Mouse (Mus musculus) right cerebral cortex, postnatal 36 days (tissue): ENCODE data around the gene Usp50.

Experiments used
- DNase-seq, 2 experiments: peaks; one replicate each; pipeline ENCODE4 v3.0.0; 2022; ENCODE audit warnings: low spot score in 2 of 2, mixed read lengths in 1 of 2

The Usp50 gene

DNA sequence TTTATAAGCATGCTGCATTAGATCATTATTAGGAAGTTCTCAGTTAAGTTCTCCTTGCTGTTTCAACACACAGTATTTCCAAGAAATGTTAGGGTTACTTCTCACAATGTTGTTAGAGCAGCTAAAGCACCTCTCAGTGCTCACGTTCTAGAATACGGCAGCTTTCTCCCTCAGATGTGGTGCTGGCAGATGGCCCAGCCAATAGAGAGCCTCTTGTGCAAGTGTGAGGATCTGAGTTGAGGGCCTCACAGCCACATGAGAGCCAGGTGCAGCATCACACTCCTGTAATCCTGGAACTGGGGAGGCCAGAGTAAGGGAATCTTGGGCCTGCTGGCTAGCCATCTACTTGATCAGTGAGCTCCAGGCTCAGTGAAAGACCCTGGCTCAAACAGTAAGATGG lies 43.0 kb downstream of the Usp50 start:
- no peak for DNase-seq

DNA sequence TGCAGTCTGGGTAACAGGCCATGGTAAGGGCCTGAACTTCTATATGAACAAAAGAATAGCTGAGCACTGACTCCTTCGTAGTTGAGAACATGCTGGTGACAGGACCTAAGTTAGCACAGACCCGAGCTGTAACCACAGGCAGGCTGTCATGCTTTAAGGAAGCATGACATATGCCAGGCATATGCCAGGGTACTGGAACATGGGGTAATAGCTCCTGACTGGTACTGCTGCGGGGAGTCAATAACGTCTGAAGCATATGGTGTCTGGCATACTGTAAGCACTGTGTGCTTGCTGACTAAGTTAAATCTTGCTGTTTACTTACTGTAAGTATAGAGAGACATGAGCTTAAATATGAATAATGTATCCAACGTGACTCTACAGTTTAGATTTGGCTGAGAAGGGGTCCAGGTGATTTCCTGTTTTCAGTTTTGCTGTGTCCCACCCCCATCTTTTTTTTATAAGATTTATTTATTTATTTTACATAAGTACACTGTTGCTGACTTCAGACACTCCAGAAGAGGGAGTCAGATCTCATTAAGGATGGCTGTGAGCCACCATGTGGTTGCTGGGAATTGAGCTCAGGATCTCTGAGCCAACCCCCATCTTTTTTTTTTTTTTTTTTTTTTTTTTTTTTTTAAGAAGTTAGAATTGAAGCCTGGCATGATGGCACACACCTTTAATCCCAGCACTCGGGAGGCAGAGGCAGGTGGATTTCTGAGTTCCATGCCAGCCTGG lies 47.8 kb downstream of the Usp50 start:
- no peak for DNase-seq

DNA sequence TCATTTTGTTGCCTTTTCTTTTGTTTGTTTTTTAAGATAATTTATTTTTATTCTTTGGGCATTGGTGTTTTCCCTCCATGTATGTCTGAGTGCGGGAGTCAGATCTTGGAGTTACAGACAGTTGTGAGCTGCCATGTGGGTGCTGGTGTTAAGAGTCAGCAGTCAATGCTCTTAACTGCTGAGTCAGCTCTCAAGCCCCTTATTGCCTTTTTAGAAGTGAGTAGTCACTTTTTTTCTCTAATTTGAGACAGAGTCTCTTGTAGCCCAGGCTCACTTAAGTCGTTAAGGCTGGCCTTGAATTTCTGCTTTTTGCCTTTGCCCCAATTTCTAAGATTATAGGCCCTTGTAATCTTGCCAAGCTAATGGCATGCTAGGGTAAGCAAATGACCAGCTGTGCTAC lies 52.8 kb downstream of the Usp50 start:
- no peak for DNase-seq

DNA sequence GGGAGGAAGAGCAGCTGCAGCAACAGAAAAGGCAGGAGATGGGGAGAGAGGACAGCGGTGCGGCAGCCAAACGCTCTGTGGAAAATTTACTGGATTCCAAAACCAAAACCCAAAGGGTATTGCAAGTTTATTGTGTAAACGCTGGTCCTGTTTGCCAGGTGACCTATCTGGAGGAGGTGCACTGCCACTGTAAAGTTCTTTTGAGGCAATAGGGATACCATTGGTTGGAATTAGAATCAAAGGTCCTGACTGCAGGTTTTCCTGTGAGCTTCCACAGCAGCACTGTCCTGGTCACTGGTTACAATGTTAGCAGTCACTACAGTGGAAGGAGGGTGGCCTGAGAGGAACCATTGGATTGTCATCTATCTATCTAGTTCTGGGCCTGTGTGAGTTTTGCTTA lies 54.1 kb downstream of the Usp50 start:
- no peak for DNase-seq

DNA sequence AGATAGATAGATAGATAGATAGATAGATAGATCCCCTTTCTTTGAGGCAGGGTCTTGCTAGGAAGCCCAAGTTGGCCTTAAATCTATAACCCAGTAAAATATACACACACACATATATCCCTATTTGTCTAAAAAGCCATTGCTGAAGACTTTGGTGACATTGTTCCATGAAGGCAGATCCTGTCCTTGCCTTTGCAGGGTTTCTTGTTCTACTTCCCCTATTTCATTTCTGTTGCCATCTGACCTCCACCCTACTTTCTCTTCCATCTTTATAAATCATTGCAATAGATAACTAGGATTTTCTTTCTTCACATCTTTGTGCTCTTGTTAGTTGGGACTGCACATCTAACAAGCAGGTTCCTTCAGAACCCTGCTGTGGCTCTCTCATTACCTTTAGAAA lies 70.3 kb downstream of the Usp50 start:
- no peak for DNase-seq

DNA sequence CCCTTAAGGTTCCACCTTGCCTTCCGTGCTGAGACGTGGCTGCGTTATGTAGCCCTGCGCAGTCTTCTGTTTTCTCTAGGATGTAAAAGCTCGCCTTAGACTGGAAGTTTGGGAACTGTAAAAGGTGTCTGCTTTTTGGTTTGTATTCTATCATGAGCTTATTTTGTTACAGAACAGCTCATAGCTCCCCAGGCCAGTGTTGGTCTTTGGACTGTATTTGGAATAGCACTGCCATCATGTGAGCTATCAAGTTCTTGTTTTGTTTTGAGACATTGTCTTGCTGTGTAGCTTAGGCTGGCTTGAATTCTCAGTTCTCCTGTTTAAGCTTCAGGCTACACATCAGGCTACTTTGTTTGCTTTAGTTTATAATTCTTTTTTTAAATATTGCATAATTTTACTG lies 70.7 kb downstream of the Usp50 start:
- DNase-seq: no peak

DNA sequence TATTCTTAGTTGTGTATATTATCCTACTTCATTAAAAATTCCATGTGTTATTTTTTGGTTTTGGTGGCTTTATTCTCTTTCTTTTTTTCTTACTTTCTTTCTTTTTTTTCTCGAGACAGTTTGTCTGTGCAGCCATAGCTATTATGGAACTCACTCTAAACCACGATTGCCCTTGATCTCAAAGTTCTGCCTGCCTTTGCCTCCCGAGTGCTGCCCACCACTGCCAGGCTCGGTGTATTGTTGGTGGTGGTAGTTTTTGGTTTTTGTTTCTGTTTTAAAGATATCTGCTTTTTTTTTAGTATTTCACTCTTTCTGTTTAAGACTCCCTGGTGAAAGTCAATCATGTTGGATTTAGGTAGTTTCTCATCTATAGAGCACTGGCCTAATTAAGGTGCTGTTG lies 74.9 kb downstream of the Usp50 start:
- DNase-seq: no peak

DNA sequence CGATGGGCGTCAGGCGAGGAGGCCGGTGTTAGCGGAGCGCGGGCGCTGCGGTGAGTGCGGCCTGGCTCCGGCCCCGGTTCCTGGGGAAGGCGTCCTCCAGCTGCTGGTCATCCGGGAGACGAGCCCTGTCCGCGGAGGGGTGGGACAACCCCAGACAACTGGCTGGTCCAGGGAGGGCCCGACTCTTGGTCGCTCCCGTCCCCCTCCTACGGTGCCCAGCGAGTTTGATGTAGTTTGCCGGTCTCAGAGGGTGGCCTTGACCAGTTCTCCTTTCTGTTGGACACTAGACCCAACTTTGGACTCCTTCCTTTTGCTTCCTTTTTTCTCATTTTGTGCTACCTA lies 75.9 kb downstream of the Usp50 start:
- no peak for DNase-seq

DNA sequence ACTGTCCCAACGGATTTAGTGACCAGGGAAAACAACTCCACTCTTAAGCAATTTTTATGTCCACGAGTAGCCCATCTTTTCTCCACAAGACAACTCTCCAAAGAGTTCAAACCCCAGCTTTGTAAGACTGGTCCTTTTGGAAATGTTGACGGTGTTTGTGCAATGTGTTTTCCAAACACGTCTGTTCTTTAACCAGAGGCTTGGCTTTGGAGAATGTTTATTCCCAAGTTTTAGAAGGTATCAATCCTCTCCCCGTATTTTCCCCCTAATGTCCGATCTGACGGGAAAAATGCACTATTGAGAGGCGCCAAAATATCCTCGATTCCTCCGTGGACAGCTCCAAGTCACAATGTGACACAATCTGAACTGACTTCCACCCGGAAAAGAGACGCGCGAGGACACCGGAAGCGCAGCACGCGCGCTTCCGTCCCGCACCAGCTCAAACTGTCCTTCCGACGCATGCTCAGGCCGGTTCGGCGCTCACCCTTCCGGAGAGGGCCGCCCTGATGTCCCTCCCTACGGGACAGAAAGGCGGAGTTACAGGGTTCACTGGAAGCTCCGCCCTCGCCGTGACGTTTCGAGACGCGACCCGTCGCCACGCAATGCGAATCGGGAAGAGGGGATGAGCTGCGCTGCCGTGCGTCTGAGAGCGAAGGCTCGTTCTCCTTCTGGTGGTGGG lies 76.4 kb downstream of the Usp50 start, which contains the start of gene Usp8:
TSS of gene Usp8 (plus strand) at position 570 of the 679 bp plus-strand sequence.
- DNase-seq: peak; percentile 98

DNA sequence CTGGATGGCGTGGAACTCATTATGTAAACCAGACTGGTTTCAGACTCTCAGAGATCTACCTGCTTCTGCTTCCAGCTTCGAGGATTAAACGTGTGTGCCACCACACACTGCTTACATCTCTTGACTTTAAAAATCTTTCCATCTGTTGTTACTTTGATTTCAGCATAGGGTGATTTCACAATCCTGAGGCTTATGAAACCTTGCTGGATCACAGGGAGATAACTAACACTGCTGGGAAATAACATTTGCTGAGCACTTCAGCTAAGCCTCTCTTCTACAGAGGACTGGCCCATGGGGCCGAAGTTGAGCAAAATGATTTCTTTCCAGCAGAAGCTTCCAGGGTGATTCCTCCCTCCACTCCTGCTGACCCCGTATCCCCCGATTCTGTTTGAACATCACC lies 88.0 kb downstream of the Usp50 start:
- DNase-seq: no peak

DNA sequence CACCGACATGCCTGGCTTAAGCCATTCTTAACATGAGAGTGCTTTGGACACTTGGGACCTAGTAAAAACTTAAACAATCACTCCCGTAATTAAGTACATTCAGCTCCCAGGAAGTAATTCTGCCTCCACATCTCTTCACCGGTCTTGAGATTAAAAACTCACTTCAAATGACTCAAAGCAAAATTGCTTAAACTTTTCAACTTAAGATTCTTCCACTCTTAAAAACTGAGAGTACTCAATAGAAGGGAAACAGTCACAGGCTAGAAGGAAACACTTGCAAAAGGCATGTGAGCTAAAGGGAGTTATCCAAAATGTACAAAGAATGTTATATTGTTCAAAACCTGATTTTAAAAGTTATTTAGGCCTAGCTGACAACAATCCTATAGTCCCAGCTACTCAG lies 92.0 kb downstream of the Usp50 start:
- DNase-seq: no peak

DNA sequence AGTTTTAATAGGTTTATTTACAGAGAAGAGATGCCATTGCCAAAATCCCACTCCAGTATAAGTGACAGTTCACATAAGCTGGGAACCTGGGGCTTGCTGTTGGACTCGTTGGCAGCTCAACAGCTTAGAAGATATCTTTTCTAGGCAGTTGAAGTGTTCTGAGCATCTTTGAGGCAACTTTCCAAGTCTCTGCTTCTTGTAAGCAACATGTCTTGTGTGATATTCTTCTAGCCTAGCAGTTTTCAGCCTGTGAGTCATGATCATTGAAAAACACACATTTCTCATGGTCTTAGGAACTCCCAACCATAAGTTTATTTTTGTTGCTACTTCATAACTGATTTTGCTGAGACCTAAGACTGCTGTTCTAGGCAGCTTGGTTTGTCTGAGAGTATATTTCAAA lies 100.3 kb downstream of the Usp50 start:
- no peak for DNase-seq

DNA sequence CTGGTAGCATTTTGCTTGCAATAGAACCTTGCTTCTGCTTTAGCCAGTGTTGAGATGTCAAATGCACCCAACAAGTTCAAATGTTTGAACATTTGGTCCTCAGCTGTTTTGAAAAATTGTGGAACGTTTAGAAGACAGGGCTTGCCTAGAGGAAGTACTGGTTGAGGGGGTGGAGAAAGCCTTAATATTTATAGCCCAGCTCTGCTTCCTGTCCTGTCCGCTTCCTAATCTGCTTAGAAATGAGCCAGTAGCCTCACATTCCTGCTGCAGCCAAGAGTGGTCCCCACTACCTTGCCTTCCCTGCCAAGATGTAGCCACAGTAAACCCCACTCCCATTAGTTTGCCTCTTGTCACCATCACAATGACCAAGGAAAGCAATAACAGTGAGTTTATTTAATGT lies 100.9 kb downstream of the Usp50 start:
- DNase-seq: no peak

DNA sequence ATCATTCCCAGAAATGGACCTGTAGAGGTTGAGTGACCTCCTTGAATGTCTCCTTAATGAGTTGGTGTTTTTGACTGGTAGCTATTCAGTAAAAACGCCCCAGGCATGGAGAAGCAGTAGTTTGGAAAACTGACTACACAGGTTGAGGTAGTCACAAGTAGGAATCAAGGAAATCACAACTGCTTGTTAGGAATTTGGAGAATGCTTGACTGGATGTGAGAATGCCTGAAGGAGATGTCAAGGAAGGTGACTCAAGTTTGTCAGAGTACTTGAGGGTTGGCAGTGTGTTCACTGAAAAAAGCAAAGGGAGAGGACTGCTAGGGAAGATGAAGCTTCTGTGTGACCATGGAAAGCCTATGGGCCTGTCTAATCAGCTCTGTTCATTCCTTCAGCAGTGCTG lies 105.9 kb downstream of the Usp50 start:
- no peak for DNase-seq

DNA sequence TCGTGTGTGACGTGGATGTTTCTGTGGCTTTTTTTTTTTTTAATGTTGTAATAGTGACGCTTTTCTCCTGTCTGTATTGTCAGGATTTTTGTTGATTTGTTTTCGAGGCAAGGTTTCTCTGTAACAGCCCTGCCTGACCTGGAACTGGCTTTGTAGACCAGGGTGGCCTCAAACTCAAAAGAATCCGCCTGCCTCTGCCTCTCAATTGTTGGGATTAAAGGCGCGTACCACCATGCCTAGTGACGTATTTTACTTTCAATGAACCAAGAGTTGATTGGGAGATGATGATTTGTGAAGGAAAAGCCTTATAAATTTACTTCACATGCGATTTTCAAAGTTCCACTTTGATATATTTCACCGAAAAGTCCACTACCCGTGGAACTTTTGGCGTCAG lies 107.2 kb downstream of the Usp50 start, which contains the start of gene Gabpb1:
TSS of gene Gabpb1 (minus strand) at position 216 of the 394 bp plus-strand sequence.
- no peak for DNase-seq

DNA sequence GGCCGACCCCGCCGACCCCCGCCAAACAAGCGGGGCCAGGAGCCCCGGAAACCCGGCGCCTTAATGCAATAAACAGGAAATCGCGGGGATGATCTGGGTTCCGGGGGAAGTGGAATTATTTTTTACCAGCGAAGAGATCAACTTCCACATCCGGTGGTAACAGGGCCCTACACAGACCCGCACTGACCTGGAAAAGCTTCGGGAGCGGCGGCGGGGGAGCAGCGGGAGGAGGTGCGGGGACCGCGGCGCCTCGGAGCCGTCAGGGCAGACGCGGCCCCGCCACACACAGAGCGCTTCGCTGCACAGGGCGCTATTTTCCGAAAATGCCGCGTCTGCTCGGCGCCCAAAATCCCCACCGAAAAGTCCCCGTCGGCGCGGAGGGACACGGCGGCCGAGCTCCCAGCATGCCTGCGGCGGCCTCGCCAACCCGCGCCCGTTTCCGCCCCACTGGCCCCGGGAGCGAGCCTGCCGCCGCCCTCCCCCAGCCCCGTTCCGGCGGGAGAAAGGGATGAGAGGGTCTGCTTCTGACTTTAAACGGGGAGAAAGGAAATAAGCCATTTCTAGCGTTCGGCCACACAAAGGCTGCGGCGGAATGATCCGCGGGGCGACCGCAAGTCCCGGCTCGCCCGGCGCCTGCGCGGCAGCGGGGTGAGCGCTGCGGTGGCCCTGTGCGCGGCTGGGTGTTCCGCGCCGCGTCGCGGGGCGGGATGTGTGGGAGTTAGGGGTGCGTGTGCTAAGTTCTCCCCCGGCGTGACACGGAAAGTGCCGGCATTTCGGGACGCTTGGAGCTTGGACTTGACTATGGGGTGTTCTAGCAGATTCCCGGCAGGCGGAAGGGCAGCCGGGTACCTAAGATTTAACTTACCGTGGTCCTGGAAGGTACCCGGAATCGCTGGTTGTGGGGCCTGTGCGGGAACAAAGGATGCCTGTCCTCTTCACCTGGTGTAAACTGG lies 107.8 kb downstream of the Usp50 start:
- DNase-seq: peak; percentile 73 to 82

DNA sequence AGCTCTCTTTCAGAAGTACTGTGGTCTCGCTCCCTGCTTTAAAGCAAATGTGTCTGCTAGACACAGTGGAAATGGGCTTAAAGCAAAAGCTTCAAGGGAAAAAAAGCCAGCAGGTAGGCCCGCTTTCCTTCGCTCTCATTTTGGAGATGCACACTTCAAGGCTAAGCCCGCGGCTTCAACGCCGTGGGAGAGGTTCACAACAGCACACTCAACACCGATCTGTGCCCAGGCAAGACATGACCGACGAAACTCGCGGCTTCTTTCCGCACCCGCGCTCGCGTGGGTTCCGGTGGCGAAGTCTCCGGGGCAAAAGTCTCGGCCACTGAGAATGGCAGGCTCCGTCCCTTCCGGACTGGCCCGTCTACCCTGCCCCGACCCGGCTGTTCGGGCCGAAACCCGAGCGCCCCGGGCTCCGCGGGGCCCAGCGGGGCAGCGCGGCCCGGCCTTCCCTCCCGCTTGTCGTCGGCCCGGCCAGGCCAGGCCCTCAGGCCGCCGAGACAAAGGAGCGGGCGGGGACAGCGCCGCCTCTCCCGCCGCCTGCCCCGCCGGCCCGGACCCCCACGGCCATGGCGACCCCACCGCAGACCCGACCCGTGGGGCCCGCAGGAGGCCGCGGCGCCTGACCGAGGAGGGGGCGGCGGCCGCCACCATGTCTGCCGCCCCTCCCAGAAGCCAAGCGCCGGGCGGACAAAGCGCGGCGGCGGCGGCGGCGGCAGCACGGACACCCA lies 108.7 kb downstream of the Usp50 start:
- DNase-seq: peak; percentile 11 to 17

DNA sequence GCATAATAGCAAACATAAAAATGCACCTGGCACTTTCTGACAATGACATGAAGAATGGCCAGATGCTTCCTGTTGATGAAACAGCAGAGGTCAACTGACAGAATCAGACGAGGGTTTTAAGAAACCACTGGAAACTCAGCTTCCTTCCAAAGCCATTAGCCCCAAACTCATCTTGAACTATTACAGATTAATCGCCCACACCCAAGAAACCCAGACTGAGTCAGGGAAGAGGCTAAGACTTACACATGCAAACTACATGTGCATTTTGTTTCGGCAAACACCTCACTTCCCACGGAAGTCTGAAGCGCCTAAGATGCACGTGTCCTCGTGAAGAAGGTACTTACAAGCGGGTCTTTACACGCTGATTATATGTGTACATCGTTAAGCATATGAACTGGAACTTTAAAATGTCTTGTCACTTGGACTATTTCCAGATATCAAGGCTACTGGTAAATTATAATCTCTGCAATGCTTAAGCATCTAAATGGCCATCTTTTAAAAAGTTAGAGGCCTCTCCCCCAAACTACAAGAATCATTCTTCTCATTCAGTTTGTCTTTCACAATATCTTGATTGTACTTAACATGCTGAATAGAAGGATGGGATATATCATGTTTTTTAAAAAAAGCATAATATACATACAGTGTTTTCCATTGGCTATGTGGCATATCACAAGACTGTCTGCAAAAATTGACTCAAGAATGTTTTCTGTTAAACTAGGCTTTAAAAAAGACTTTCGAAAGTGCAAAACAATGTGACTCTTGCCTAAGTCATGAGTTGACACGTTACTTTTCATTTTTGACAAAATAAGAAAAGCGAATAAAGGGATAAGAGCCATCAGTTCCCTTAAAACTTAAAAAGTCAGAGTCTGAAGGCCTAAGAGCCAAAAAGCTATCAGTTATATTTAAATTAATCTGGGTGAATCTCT lies 109.7 kb downstream of the Usp50 start:
- DNase-seq: no peak

DNA sequence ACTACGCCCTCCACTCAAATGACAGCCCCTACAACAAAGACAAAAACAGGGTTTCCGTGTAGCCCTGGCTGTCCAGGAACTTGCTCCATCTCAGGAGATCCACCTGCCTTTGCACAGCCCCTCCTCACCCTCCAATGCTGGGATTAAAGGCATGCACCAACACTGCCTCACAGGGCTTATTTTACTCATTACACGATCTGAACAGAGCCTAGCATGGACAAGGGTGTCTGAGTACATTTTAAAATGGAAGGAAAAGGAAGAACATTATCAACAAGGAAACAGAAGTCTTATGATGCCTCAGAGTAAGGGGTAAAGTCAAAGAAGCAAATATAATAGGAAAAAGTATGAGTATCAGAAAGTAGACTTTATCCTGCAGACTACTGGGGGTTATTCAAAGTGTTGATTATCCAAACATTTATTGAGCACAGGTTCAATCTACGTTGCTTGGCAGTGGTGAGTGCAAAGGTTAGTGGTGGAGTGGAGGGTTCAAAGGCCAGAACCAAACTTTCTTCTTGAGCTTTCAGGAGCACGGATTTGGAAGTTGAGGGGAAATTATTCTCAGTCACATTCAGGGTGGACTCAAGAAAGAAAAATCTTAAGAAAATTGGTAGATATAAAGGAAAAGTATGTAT lies 114.5 kb downstream of the Usp50 start:
- no peak for DNase-seq

DNA sequence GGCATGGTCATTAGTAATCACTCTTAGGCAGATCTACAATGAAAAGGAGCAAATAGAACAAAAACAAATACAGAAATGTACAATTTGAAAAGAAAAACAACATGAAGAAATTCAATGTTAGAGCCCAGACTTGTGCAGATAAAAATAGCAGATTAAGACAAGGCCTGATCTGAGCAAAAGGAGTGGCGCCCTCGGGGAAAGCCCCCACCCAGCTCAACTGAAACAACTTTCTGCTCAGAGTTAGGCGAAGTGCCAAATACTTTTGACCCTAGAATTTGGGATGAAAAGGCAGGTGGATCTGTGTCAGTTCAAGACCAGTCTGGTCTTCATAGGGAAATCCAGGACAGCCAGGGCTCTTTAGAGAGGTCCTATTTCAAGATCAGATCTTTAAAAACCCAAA lies 117.3 kb downstream of the Usp50 start:
- DNase-seq: no peak
